Mouse (Mus musculus): ENCODE measurements around the gene Gm13287. TPM values are rescaled to one million over a fixed set of nuclear protein-coding genes. Genes with fewer than 3 reads are reported as not detected.
"Not testable (repeated sequence)": the region's sequence is repeated elsewhere in the genome, so short reads cannot be mapped to it uniquely, and the experiment has no call there.

Gm13287 gene
- not detected in 2 replicates for polyA plus RNA-seq (2015; fragmentation: Nextera tagmentation; extraction: Ambion mirVana)

GRCm38 (mm10) chr4:88802954-88803353 is at the start of gene Gm13287:
Gene Gm13287, plus strand, starts transcription at chr4:88803254.
- H3K27me3 ChIP-seq; H3K36me3 ChIP-seq; H3K4me3 ChIP-seq; H3K27ac ChIP-seq; H3K9ac ChIP-seq; H3K4me1 ChIP-seq; ATAC-seq (ENCODE audit: borderline replicate concordance, extremely low read depth, low FRiP score, low TSS enrichment); H3K9me3 ChIP-seq: not testable (repeated sequence)
- WGBS, result no CpG with 5 or more reads among the region's 29 CpGs
- peak within 1 kb of the TSS; percentile 29; the same call in 1 of the 2 replicates for H3K4me2 ChIP-seq

GRCm38 (mm10) chr4:88754818-88755340 is 48.2 kb upstream of the Gm13287 start, which contains the start of gene Gm13271:
Gene Gm13271, plus strand, starts transcription at chr4:88754868.
- H3K4me3 ChIP-seq; H3K27ac ChIP-seq; ATAC-seq (ENCODE audit: borderline replicate concordance, extremely low read depth, low FRiP score, low TSS enrichment); H3K36me3 ChIP-seq; H3K9ac ChIP-seq; H3K27me3 ChIP-seq; H3K4me1 ChIP-seq; H3K9me3 ChIP-seq; H3K4me2 ChIP-seq: not testable (repeated sequence)
- 74% methylated on average over 15 of the region's 15 CpGs for WGBS

- 10% methylated on average over 28 of the region's 31 CpGs for WGBS
- H3K9me3 ChIP-seq; H3K36me3 ChIP-seq; H3K27me3 ChIP-seq; H3K4me1 ChIP-seq; ATAC-seq (ENCODE audit: borderline replicate concordance, extremely low read depth, low FRiP score, low TSS enrichment): not testable (repeated sequence)
- H3K9ac ChIP-seq, result peak overlapping the region; percentile 74
- H3K4me3 ChIP-seq, result peak overlapping the region; percentile 60
- H3K4me2 ChIP-seq, result peak overlapping the region; percentile 85
- peak overlapping the region; percentile 97 for H3K27ac ChIP-seq
Observed at GRCm38 (mm10) chr4:88756581-88757513, 46.2 kb upstream of the Gm13287 start.

- peak overlapping the region; percentile 74; the same call in 1 of the 2 replicates for H3K9ac ChIP-seq
- not testable (repeated sequence) for H3K4me1 ChIP-seq, H3K9me3 ChIP-seq, H3K36me3 ChIP-seq, H3K27me3 ChIP-seq
- ATAC-seq (ENCODE audit: borderline replicate concordance, extremely low read depth, low FRiP score, low TSS enrichment), result peak; percentile 100
- peak overlapping the region; percentile 97 for H3K27ac ChIP-seq
- peak overlapping the region; percentile 85 for H3K4me2 ChIP-seq
- H3K4me3 ChIP-seq, result peak overlapping the region; percentile 60
- under 1% methylated on average over 19 of the region's 21 CpGs for WGBS
Observed at GRCm38 (mm10) chr4:88757628-88758031, 45.4 kb upstream of the Gm13287 start.

- not testable (repeated sequence) for H3K9me3 ChIP-seq; H3K4me1 ChIP-seq; H3K4me2 ChIP-seq; H3K27ac ChIP-seq; H3K36me3 ChIP-seq; H3K9ac ChIP-seq; H3K27me3 ChIP-seq; ATAC-seq (ENCODE audit: borderline replicate concordance, extremely low read depth, low FRiP score, low TSS enrichment); H3K4me3 ChIP-seq
- WGBS, result 82% methylated on average over 9 of the region's 9 CpGs
Observed at GRCm38 (mm10) chr4:88758751-88759150, 44.3 kb upstream of the Gm13287 start.

- H3K27me3 ChIP-seq; H3K9me3 ChIP-seq; H3K9ac ChIP-seq; H3K36me3 ChIP-seq; ATAC-seq (ENCODE audit: borderline replicate concordance, extremely low read depth, low FRiP score, low TSS enrichment); H3K4me1 ChIP-seq: not testable (repeated sequence)
- Histone ChIP-seq H3K4me2 (peak within 1 kb of the TSS; percentile 50), H3K4me3 (peak within 1 kb of the TSS; percentile 35), H3K27ac (peak within 1 kb of the TSS; percentile 75)
- WGBS, result 21% methylated on average over 7 of the region's 14 CpGs
Observed at GRCm38 (mm10) chr4:88759610-88760268, 43.3 kb upstream of the Gm13287 start, which contains the start of gene Gm13283. Gene Gm13283, plus strand, starts transcription at chr4:88760119.

- not testable (repeated sequence) for H3K27me3 ChIP-seq; H3K9ac ChIP-seq; H3K4me1 ChIP-seq; ATAC-seq (ENCODE audit: borderline replicate concordance, extremely low read depth, low FRiP score, low TSS enrichment); H3K36me3 ChIP-seq; H3K9me3 ChIP-seq
- Histone ChIP-seq H3K4me3 (peak overlapping the region; percentile 35), H3K27ac (peak overlapping the region; percentile 75), H3K4me2 (peak overlapping the region; percentile 50)
- under 1% methylated on average over 22 of the region's 28 CpGs for WGBS
Observed at GRCm38 (mm10) chr4:88760431-88760830, 42.6 kb upstream of the Gm13287 start.

GRCm38 (mm10) chr4:88761776-88762175 is 41.3 kb upstream of the Gm13287 start:
- H3K4me3 ChIP-seq; ATAC-seq (ENCODE audit: borderline replicate concordance, extremely low read depth, low FRiP score, low TSS enrichment); H3K4me2 ChIP-seq; H3K27ac ChIP-seq; H3K9me3 ChIP-seq; H3K36me3 ChIP-seq; H3K4me1 ChIP-seq; H3K27me3 ChIP-seq; H3K9ac ChIP-seq: not testable (repeated sequence)
- WGBS, result 55% methylated on average over 6 of the region's 8 CpGs

- not testable (repeated sequence) for H3K9ac ChIP-seq; H3K36me3 ChIP-seq; H3K27me3 ChIP-seq; H3K9me3 ChIP-seq; H3K4me3 ChIP-seq; H3K27ac ChIP-seq; H3K4me2 ChIP-seq; ATAC-seq (ENCODE audit: borderline replicate concordance, extremely low read depth, low FRiP score, low TSS enrichment); H3K4me1 ChIP-seq
- WGBS, result 47% methylated on average over 9 of the region's 9 CpGs
Observed at GRCm38 (mm10) chr4:88762341-88762740, 40.7 kb upstream of the Gm13287 start.

- H3K9ac ChIP-seq, result peak overlapping the region; percentile 27; the same call in 1 of the 2 replicates
- 2% methylated on average over 41 of the region's 42 CpGs for WGBS
Observed at GRCm38 (mm10) chr4:88763384-88764018, 39.6 kb upstream of the Gm13287 start.

GRCm38 (mm10) chr4:88773534-88773933 is 29.5 kb upstream of the Gm13287 start, which contains the start of gene Gm13290:
Gene Gm13290, plus strand, starts transcription at chr4:88773834.
- not testable (repeated sequence) for H3K36me3 ChIP-seq; H3K27me3 ChIP-seq; H3K4me3 ChIP-seq; H3K4me1 ChIP-seq; H3K9me3 ChIP-seq; H3K4me2 ChIP-seq; H3K27ac ChIP-seq; H3K9ac ChIP-seq; ATAC-seq (ENCODE audit: borderline replicate concordance, extremely low read depth, low FRiP score, low TSS enrichment)
- no CpG with 5 or more reads among the region's 32 CpGs for WGBS

More at GRCm38 (mm10) chr4:88763384-88764018, 39.6 kb upstream of the Gm13287 start:
- peak overlapping the region; percentile 77 for H3K27ac ChIP-seq
- H3K9me3 ChIP-seq; H3K4me1 ChIP-seq; H3K36me3 ChIP-seq; ATAC-seq (ENCODE audit: borderline replicate concordance, extremely low read depth, low FRiP score, low TSS enrichment); H3K27me3 ChIP-seq: not testable (repeated sequence)
- peak overlapping the region; percentile 50 for H3K4me2 ChIP-seq
- H3K4me3 ChIP-seq, result peak overlapping the region; percentile 31
